Mouse (Mus musculus): ENCODE data around the gene Cenpe.

- TF ChIP-seq GATA1 (IDR thresholded peaks at IDR 0.05; ENCODE audit: borderline replicate concordance, low read length) = no peak
- TF ChIP-seq FLI1 (IDR thresholded peaks at IDR 0.05; ENCODE audit: low read length) = no peak
Measured at GRCm38 (mm10) chr3:135285807-135286206, 73.5 kb downstream of the Cenpe start.
